Mouse (Mus musculus) layer of hippocampus, adult 9-10 months (tissue): Measurements from ENCODE around the gene Mtus2.
"Not testable (repeated sequence)": the region's sequence is repeated elsewhere in the genome, so short reads cannot be mapped to it uniquely, and the experiment has no call there.

Source experiments
- DNase-seq: peaks from one replicate; pipeline ENCODE4 v3.0.0; 2022; ENCODE audit warnings: low spot score

The Mtus2 gene

GRCm38 (mm10) chr5:148115207-148115817 lies 158.2 kb downstream of the Mtus2 start:
- no peak for DNase-seq

GRCm38 (mm10) chr5:148124354-148124753 lies 167.2 kb downstream of the Mtus2 start:
- DNase-seq: no peak

GRCm38 (mm10) chr5:148130691-148131457 lies 173.8 kb downstream of the Mtus2 start:
- peak; percentile 30 for DNase-seq

- no peak for DNase-seq
Observed at GRCm38 (mm10) chr5:148131458-148132131, 174.5 kb downstream of the Mtus2 start.

- DNase-seq: no peak
Observed at GRCm38 (mm10) chr5:148133448-148134060, 176.4 kb downstream of the Mtus2 start.

- no peak for DNase-seq
Observed at GRCm38 (mm10) chr5:148141662-148142061, 184.5 kb downstream of the Mtus2 start.

- DNase-seq: no peak
Observed at GRCm38 (mm10) chr5:148146200-148146823, 189.2 kb downstream of the Mtus2 start.

GRCm38 (mm10) chr5:148151894-148152599 lies 194.9 kb downstream of the Mtus2 start:
- no peak for DNase-seq

- no peak for DNase-seq
Observed at GRCm38 (mm10) chr5:148152600-148153402, 195.7 kb downstream of the Mtus2 start.

- DNase-seq: no peak
Observed at GRCm38 (mm10) chr5:148153403-148153713, 196.2 kb downstream of the Mtus2 start.

- no peak for DNase-seq
Observed at GRCm38 (mm10) chr5:148154727-148155126, 197.6 kb downstream of the Mtus2 start.

- DNase-seq: no peak
Observed at GRCm38 (mm10) chr5:148159328-148159727, 202.2 kb downstream of the Mtus2 start.

GRCm38 (mm10) chr5:148160529-148161154 lies 203.5 kb downstream of the Mtus2 start:
- no peak for DNase-seq

- DNase-seq: no peak
Observed at GRCm38 (mm10) chr5:148165111-148165510, 208.0 kb downstream of the Mtus2 start.

- no peak for DNase-seq
Observed at GRCm38 (mm10) chr5:148175091-148175490, 218.0 kb downstream of the Mtus2 start.

GRCm38 (mm10) chr5:148175742-148176426 lies 218.8 kb downstream of the Mtus2 start:
- no peak for DNase-seq

GRCm38 (mm10) chr5:148176539-148176938 lies 219.4 kb downstream of the Mtus2 start:
- DNase-seq: not testable (repeated sequence)

GRCm38 (mm10) chr5:148179231-148179630 lies 222.1 kb downstream of the Mtus2 start:
- DNase-seq: no peak

GRCm38 (mm10) chr5:148180590-148181307 lies 223.6 kb downstream of the Mtus2 start:
- no peak for DNase-seq
